9 mouse cellular contexts compared by ENCODE assay signal in the genomic region with DNA sequence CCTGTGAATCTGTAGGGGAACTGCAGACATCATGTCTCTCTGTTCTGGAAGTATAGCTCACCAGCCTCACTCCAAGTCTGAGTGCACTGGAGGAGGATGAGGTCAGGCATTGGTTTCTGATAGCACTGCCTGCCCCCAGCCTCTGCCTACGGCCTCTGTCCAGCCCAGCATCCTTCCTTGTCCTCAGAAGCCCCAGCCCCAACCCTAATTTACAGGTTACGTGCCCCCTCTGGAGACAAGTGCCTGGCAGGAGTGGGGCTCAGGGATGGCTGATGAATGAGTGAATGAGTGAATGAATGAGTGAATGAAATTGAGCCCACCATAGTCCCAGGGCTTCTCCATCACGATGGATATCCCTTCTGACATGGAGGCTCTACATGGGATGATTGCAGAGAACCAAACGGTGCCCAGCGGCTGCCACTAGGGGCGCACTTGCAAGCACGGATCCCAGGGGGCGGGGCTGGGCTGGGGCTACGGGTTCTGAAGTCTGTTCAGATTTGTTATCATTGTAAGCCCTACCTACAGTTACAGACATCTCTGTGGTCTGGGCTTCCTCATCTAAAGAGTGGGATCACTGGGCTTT. TPM values are rescaled to one million over a fixed set of nuclear protein-coding genes. Genes with fewer than 3 reads are reported as not detected.
DNase-seq lines count a peak whose midpoint lies in the region; ATAC-seq and TF ChIP-seq lines count a peak whose summit lies in the region.
"Had no signal": no experiment of that assay in that cellular context is flagged by ENCODE, and none has a peak within 500 bp of the region (broad histone marks: within the 10 kb centered on the region; RNA-seq: fewer than 3 reads in every experiment).

No protein-coding gene starts in this region.

- 32% methylated on average over 9 of the region's 9 CpGs for WGBS in embryonic facial prominence, embryonic 10.5 days
- WGBS in liver, postnatal 0 days (ENCODE audit: insufficient replicate concordance) = 23% methylated on average over 9 of the region's 9 CpGs

- 0 out of 2 replicates have a peak, but pooled peaks cover 5% of the 10 kb centered on the region for H3K9me3 ChIP-seq in embryonic facial prominence, embryonic 10.5 days
- H3K9me3 ChIP-seq in liver, postnatal 0 days (ENCODE audit: low read length) = no peaks in the 10 kb centered on the region

- H3K4me1 ChIP-seq in embryonic facial prominence, embryonic 10.5 days = peaks cover 10% of the 10 kb centered on the region
- H3K4me1 ChIP-seq in liver, postnatal 0 days (ENCODE audit: insufficient read depth) = no peaks in the 10 kb centered on the region

- intact Hi-C loops in gastrocnemius, adult 2 months (cut with DNase I) = no loop called here

- no peak overlapping the region for H3K4me2 ChIP-seq in liver, postnatal 0 days (ENCODE audit: low read depth, low read length)

- peak; percentile 65 for TF ChIP-seq CTCF in gastrocnemius, adult 2 months (IDR thresholded peaks at IDR 0.05)
- TF ChIP-seq CTCF in liver, postnatal 0 days (IDR thresholded peaks at IDR 0.05; ENCODE audit: low read depth) = peak; percentile 72

- H3K4me3 ChIP-seq in gastrocnemius, adult 2 months = no peak overlapping the region
- no peak overlapping the region for H3K4me3 ChIP-seq in embryonic facial prominence, embryonic 10.5 days
- no peak overlapping the region for H3K4me3 ChIP-seq in liver, postnatal 0 days (ENCODE audit: low read depth, low read length)

- TF ChIP-seq EP300 in liver, postnatal 0 days (IDR thresholded peaks at IDR 0.05; ENCODE audit: low read depth) = no peak

- no peaks in the 10 kb centered on the region for H3K36me3 ChIP-seq in embryonic facial prominence, embryonic 10.5 days (replicated peaks)
- H3K36me3 ChIP-seq in liver, postnatal 0 days (replicated peaks; ENCODE audit: insufficient read depth, low read length) = no peaks in the 10 kb centered on the region

- DNase-seq in gastrocnemius, adult 2 months = peak; percentile 47
- no peak for DNase-seq in gastrocnemius, adult 8-10 months (ENCODE audit: low spot score in 2 of 2)
- peak; percentile 20 to 68 for DNase-seq in spleen, postnatal 10 days (ENCODE audit: low spot score in 2 of 2)
- DNase-seq in spleen, postnatal 36 days (ENCODE audit: low spot score in 2 of 2) = no peak
- peak; percentile 78 for DNase-seq in embryonic facial prominence, embryonic 10.5 days (ENCODE audit: low spot score)
- peak; percentile 66 for DNase-seq in liver, postnatal 0 days
- peak; percentile 75 for DNase-seq in retina, embryonic 14.5 days (ENCODE audit: low spot score)
- no peak for DNase-seq in frontal cortex, postnatal 10 days (ENCODE audit: low spot score in 2 of 2)

- H3K27me3 ChIP-seq in embryonic facial prominence, embryonic 10.5 days (replicated peaks; ENCODE audit: low read depth, poor library complexity, severe bottlenecking) = peaks cover 38% of the 10 kb centered on the region
- peaks cover 10% of the 10 kb centered on the region; the same call in 1 of the 2 replicates for H3K27me3 ChIP-seq in liver, postnatal 0 days (ENCODE audit: insufficient read depth, low read length)

- H3K27ac ChIP-seq in gastrocnemius, adult 2 months = no peak overlapping the region
- no peak overlapping the region; the same call in 1 of the 2 replicates for H3K27ac ChIP-seq in embryonic facial prominence, embryonic 10.5 days (replicated peaks)
- H3K27ac ChIP-seq in liver, postnatal 0 days (ENCODE audit: low read depth) = no peak overlapping the region

- ATAC-seq in liver, postnatal 0 days = no peak

- H3K9ac ChIP-seq in liver, postnatal 0 days (replicated peaks) = no peak overlapping the region

RNA-seq across cellular contexts. Expression of a gene that starts 49.7 kb away (rescaled TPM):
- total RNA-seq in gastrocnemius, adult 2 months (2021) = under 1 TPM; 0.18 to 0.25 TPM
- total RNA-seq in gastrocnemius, adult 8-10 months (2022) = under 1 TPM in 3 of 4 experiments, not detected in 1; 0.07 to 0.24 (median 0.19) TPM
- polyA plus RNA-seq in embryonic facial prominence, embryonic 10.5 days (2016; fragmentation: Nextera tagmentation; extraction: Ambion mirVana) = 0.85 and 0.99 TPM in 2 replicates
- not detected in 2 replicates for polyA plus RNA-seq in liver, postnatal 0 days (2015; fragmentation: Nextera tagmentation; extraction: Ambion mirVana)
- total RNA-seq: adrenal gland, adult 18-20 months had no signal

Comparison
In these comparisons a context has a peak if more than half of its experiments do, and no peak if none do; other contexts are left out.
1. DNase-seq: peak in gastrocnemius, adult 2 months (single experiment), spleen, postnatal 10 days (2 of 2), embryonic facial prominence, embryonic 10.5 days (single experiment), liver, postnatal 0 days (single experiment) and retina, embryonic 14.5 days (single experiment); none in gastrocnemius, adult 8-10 months (0 of 2), spleen, postnatal 36 days (0 of 2) and frontal cortex, postnatal 10 days (0 of 2).